Mouse (Mus musculus): ENCODE data around the gene Dtl. TPM values are rescaled to one million over a fixed set of nuclear protein-coding genes. Genes with fewer than 3 reads are reported as not detected.

The Dtl gene
- polyA plus RNA-seq, 1 experiment from 2014 or later: 59.6 TPM

- Histone ChIP-seq H3K9me3 (no peaks in the 10 kb centered on the region), H3K9ac (no peak overlapping the region), H3K4me1 (no peaks in the 10 kb centered on the region), H3K36me3 (peaks cover 55% of the 10 kb centered on the region), H3K4me2 (no peak overlapping the region), H3K27me3 (no peaks in the 10 kb centered on the region), H3K4me3 (no peak overlapping the region), H3K27ac (no peak overlapping the region)
- ATAC-seq (ENCODE audit: borderline replicate concordance, extremely low read depth, low FRiP score, low TSS enrichment): no peak
- WGBS: 63% methylated on average over 2 of the region's 2 CpGs
Observed at GRCm38 (mm10) chr1:191540300-191540699, 35.0 kb downstream of the Dtl start.

DNA sequence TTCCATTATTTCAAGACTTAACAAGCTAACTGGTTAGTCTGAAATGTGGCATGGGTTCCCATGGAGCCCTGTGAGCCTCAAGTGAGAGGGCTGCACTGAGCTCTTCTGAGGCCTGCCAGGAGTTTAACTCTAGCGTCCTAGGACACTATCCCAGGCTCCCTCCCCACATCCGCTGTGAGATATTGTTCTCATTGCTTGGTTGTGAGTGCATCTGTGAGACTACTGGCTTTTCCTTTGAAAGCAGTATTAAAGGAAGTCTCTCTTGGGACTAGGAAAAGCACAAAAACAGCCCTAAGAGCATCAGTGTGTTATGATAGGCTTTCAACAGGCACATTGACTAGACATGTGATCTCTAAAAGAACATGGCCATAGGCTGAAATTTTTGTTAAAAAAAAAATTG lies 40.4 kb downstream of the Dtl start:
- H3K4me1 ChIP-seq: no peaks in the 10 kb centered on the region
- H3K27ac ChIP-seq: no peak overlapping the region
- H3K9ac ChIP-seq: no peak overlapping the region
- no peak overlapping the region for H3K4me3 ChIP-seq
- no peaks in the 10 kb centered on the region for H3K9me3 ChIP-seq
- no peaks in the 10 kb centered on the region for H3K27me3 ChIP-seq
- H3K36me3 ChIP-seq: peaks cover 14% of the 10 kb centered on the region
- ATAC-seq (ENCODE audit: borderline replicate concordance, extremely low read depth, low FRiP score, low TSS enrichment): no peak
- WGBS: 66% methylated on average over 2 of the region's 2 CpGs
- no peak overlapping the region for H3K4me2 ChIP-seq

- no peak overlapping the region for H3K4me3 ChIP-seq
- WGBS: 50% methylated on average over 1 of the region's 1 CpGs
Observed at GRCm38 (mm10) chr1:191531023-191531422, 44.3 kb downstream of the Dtl start.

GRCm38 (mm10) chr1:191529406-191529805 lies 45.9 kb downstream of the Dtl start:
- no peaks in the 10 kb centered on the region for H3K36me3 ChIP-seq
- H3K4me3 ChIP-seq: no peak overlapping the region
- no peaks in the 10 kb centered on the region for H3K4me1 ChIP-seq
- H3K9ac ChIP-seq: no peak overlapping the region
- no peaks in the 10 kb centered on the region for H3K27me3 ChIP-seq
- WGBS: 85% methylated on average over 2 of the region's 2 CpGs
- ATAC-seq (ENCODE audit: borderline replicate concordance, extremely low read depth, low FRiP score, low TSS enrichment): no peak
- H3K27ac ChIP-seq: no peak overlapping the region
- no peak overlapping the region for H3K4me2 ChIP-seq
- no peaks in the 10 kb centered on the region for H3K9me3 ChIP-seq

More at GRCm38 (mm10) chr1:191531023-191531422, 44.3 kb downstream of the Dtl start:
- no peak for ATAC-seq (ENCODE audit: borderline replicate concordance, extremely low read depth, low FRiP score, low TSS enrichment)
- no peaks in the 10 kb centered on the region for H3K4me1 ChIP-seq
- no peak overlapping the region for H3K9ac ChIP-seq
- H3K36me3 ChIP-seq: no peaks in the 10 kb centered on the region
- no peak overlapping the region for H3K4me2 ChIP-seq
- H3K27ac ChIP-seq: no peak overlapping the region
- no peaks in the 10 kb centered on the region for H3K9me3 ChIP-seq
- H3K27me3 ChIP-seq: no peaks in the 10 kb centered on the region

- Histone ChIP-seq H3K27ac (peak overlapping the region; percentile 54), H3K4me3 (no peak overlapping the region), H3K27me3 (no peaks in the 10 kb centered on the region), H3K4me2 (no peak overlapping the region), H3K9ac (no peak overlapping the region), H3K9me3 (no peaks in the 10 kb centered on the region), H3K36me3 (no peaks in the 10 kb centered on the region), H3K4me1 (no peaks in the 10 kb centered on the region)
- ATAC-seq (ENCODE audit: borderline replicate concordance, extremely low read depth, low FRiP score, low TSS enrichment): peak; percentile 32; the same call in 1 of the 2 replicates
- WGBS: 34% methylated on average over 4 of the region's 4 CpGs
Observed at GRCm38 (mm10) chr1:191527921-191528612, 47.3 kb downstream of the Dtl start.

DNA sequence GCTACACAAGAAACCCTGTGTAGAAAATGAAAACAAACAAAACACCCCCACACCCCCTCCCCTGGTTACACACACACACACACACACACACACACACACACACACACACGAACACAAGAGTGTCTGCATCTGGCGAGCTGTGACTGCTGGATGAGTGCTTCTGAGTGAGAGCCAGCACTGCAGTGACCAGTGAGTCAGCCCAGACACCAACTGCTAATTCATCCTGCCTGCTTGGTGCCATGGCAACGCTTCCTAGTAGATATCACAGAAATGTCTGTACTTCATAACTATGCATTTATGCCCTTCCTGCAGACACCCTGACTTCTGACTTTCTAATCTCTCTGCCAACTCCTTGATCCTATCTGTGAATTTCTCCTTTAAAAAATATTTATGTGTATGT lies 48.3 kb downstream of the Dtl start:
- no peak overlapping the region for H3K9ac ChIP-seq
- no peaks in the 10 kb centered on the region for H3K36me3 ChIP-seq
- 0 out of 2 replicates have a peak, but pooled peaks have one; percentile 39 for ATAC-seq (ENCODE audit: borderline replicate concordance, extremely low read depth, low FRiP score, low TSS enrichment)
- no peak overlapping the region for H3K4me3 ChIP-seq
- H3K9me3 ChIP-seq: no peaks in the 10 kb centered on the region
- no peaks in the 10 kb centered on the region for H3K27me3 ChIP-seq
- H3K27ac ChIP-seq: no peak overlapping the region
- H3K4me1 ChIP-seq: no peaks in the 10 kb centered on the region
- no peak overlapping the region for H3K4me2 ChIP-seq
- 40% methylated on average over 3 of the region's 3 CpGs for WGBS

- no peak overlapping the region for H3K9ac ChIP-seq
- H3K4me3 ChIP-seq: no peak overlapping the region
- H3K9me3 ChIP-seq: no peaks in the 10 kb centered on the region
- no peak overlapping the region for H3K27ac ChIP-seq
- no peak overlapping the region for H3K4me2 ChIP-seq
- no peak for ATAC-seq (ENCODE audit: borderline replicate concordance, extremely low read depth, low FRiP score, low TSS enrichment)
- no peaks in the 10 kb centered on the region for H3K36me3 ChIP-seq
- 58% methylated on average over 8 of the region's 8 CpGs for WGBS
- H3K4me1 ChIP-seq: no peaks in the 10 kb centered on the region
- no peaks in the 10 kb centered on the region for H3K27me3 ChIP-seq
Observed at GRCm38 (mm10) chr1:191521395-191521794, 53.9 kb downstream of the Dtl start.

DNA sequence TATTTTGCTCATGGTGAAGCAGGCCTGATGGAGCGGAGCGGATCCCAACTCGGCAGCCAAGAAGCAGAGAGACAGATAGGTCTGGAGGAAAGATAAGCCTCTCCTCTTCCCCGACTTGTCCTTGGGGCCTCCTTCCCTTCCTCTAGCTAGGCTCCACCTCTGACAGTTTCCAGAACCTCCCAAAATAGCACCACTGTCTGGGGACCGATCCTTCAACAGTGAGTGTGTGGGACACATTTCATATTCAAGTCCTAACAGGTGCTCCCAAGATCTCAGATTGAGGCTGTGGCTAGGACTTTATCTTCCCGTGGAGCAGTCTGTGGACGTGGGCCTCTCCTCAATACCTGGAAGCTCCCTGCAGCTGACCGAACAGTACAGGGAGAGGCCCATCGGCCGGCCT lies 54.7 kb downstream of the Dtl start:
- H3K4me1 ChIP-seq: no peaks in the 10 kb centered on the region
- no peak overlapping the region for H3K9ac ChIP-seq
- H3K27me3 ChIP-seq: no peaks in the 10 kb centered on the region
- no peak overlapping the region for H3K4me3 ChIP-seq
- WGBS: 71% methylated on average over 10 of the region's 10 CpGs
- no peak overlapping the region for H3K27ac ChIP-seq
- H3K36me3 ChIP-seq: no peaks in the 10 kb centered on the region
- H3K4me2 ChIP-seq: no peak overlapping the region
- no peak for ATAC-seq (ENCODE audit: borderline replicate concordance, extremely low read depth, low FRiP score, low TSS enrichment)
- H3K9me3 ChIP-seq: no peaks in the 10 kb centered on the region

DNA sequence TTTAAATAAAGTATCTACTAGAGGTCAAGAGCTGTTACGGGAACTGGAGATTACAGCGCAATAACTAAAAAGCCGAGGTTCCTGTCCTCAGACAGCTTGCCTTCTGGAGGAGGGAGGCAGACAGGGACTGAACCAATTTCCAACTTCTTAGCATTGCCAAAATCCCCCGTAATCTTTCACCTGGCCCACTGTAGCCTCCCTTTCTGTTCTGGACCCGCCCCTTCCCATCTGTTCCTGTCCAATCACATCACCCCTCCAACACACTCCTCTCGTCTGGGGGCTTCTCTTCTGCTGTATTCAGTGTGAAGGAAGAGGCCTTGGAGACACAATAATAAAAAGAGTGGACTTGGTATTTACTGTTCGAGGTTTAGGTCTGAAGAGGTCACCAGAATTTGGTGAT lies 55.1 kb downstream of the Dtl start:
- H3K4me2 ChIP-seq: no peak overlapping the region
- H3K9ac ChIP-seq: no peak overlapping the region
- H3K4me1 ChIP-seq: no peaks in the 10 kb centered on the region
- H3K4me3 ChIP-seq: no peak overlapping the region
- H3K9me3 ChIP-seq: no peaks in the 10 kb centered on the region
- WGBS: 72% methylated on average over 7 of the region's 7 CpGs
- H3K27ac ChIP-seq: no peak overlapping the region
- no peaks in the 10 kb centered on the region for H3K36me3 ChIP-seq
- no peaks in the 10 kb centered on the region for H3K27me3 ChIP-seq
- ATAC-seq (ENCODE audit: borderline replicate concordance, extremely low read depth, low FRiP score, low TSS enrichment): 0 out of 2 replicates have a peak, but pooled peaks have one; percentile 23

DNA sequence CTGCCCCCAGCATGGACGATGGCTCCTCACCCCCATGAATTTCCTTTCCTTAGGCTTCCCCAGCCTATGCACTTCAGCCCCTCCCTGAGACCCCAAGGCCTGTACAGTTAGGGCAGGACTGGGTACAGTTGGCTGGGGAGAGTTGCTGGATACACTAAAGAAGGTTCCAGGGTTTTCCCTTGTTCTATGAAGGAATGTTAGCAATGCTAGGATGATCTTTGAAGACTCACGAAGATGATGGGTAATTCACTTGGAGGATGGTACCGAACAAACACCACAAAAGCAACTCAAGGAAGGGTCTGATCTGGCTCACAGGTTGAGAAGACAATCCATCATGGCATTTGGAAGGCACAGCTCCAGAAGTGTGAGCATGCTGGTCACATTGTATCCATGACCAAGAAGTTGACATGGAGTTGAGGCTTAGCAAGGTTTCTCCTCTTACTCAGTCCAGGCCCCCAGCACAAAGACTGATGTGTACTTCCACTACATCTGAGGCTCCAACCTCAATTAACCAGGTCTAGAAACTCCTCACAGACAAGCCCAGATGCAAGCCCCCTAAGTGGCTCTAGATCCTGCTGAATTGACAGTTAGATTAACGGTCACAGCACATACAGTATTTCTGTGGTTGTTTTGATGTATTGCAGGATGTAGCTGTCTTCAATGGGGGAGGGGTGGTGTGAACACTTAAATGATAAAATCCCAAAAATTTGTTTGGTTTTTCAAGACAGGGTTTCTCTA lies 55.8 kb downstream of the Dtl start:
- Histone ChIP-seq H3K36me3 (no peaks in the 10 kb centered on the region), H3K27ac (no peak overlapping the region), H3K4me1 (no peaks in the 10 kb centered on the region), H3K27me3 (no peaks in the 10 kb centered on the region), H3K9ac (no peak overlapping the region), H3K4me2 (no peak overlapping the region), H3K9me3 (no peaks in the 10 kb centered on the region), H3K4me3 (no peak overlapping the region)
- 86% methylated on average over 4 of the region's 4 CpGs for WGBS
- no peak for ATAC-seq (ENCODE audit: borderline replicate concordance, extremely low read depth, low FRiP score, low TSS enrichment)

- no peak overlapping the region for H3K27ac ChIP-seq
- no peak overlapping the region for H3K4me2 ChIP-seq
- H3K9ac ChIP-seq: no peak overlapping the region
- H3K4me1 ChIP-seq: no peaks in the 10 kb centered on the region
- ATAC-seq (ENCODE audit: borderline replicate concordance, extremely low read depth, low FRiP score, low TSS enrichment): no peak
- no peaks in the 10 kb centered on the region for H3K36me3 ChIP-seq
- no peaks in the 10 kb centered on the region for H3K9me3 ChIP-seq
- H3K27me3 ChIP-seq: no peaks in the 10 kb centered on the region
- 84% methylated on average over 4 of the region's 4 CpGs for WGBS
- H3K4me3 ChIP-seq: no peak overlapping the region
Observed at GRCm38 (mm10) chr1:191518911-191519310, 56.4 kb downstream of the Dtl start.

DNA sequence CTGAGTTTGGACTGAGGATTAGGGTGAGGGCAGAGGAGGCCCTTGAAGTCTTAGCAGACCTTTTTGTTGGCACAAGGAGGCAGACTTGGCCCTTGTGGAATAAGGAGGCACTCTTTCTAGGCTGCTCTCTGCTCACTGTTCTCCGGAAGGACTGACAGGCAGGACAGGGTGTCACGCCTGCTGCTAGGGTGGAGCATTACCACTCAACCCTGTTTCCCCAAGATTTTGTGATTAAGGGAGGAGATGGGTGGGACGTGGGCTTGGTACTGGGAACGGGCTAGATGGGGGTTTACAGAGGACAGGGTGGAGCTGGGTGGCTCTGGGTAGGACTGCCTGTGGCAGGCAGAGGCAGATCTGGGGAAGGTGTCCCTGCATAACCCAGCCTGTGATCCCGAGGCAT lies 57.4 kb downstream of the Dtl start:
- H3K9ac ChIP-seq: no peak overlapping the region
- peak; percentile 55; the same call in 1 of the 2 replicates for ATAC-seq (ENCODE audit: borderline replicate concordance, extremely low read depth, low FRiP score, low TSS enrichment)

More for the DNA sequence above, 57.4 kb downstream of the Dtl start:
- Histone ChIP-seq H3K27me3 (no peaks in the 10 kb centered on the region), H3K9me3 (no peaks in the 10 kb centered on the region), H3K36me3 (no peaks in the 10 kb centered on the region), H3K4me2 (no peak overlapping the region), H3K4me3 (no peak overlapping the region), H3K27ac (no peak overlapping the region), H3K4me1 (no peaks in the 10 kb centered on the region)
- 57% methylated on average over 5 of the region's 5 CpGs for WGBS

Data from lung, embryonic 15.5 days (tissue).